Mouse (Mus musculus) small intestine, adult 2 months (tissue): ENCODE measurements around the gene Mthfd2. TPM values are rescaled to one million over a fixed set of nuclear protein-coding genes. Genes with fewer than 3 reads are reported as not detected.

Experiments
- H3K27ac ChIP-seq: fragments of 200-500 bp; 2 replicates; pipeline ENCODE4 v1.5.1; 2012; ENCODE audit warnings: low read depth, low read length, control low read depth, inconsistent platforms; ENCODE audit not compliant: insufficient read depth
- H3K27me3 ChIP-seq: fragments of 200-500 bp; 2 replicates; pipeline ENCODE4 v1.6.1; 2012; ENCODE audit warnings: mild to moderate bottlenecking, moderate library complexity, low read length, inconsistent platforms; ENCODE audit not compliant: control insufficient read depth, insufficient read depth
- H3K36me3 ChIP-seq: fragments of 200-500 bp; 2 replicates; pipeline ENCODE4 v1.6.1; 2012; ENCODE audit warnings: mild to moderate bottlenecking, low read length, control low read depth, inconsistent platforms; ENCODE audit not compliant: control insufficient read depth, insufficient read depth
- H3K4me1 ChIP-seq: fragments of 200-500 bp; 2 replicates; pipeline ENCODE4 v1.6.1; 2012; ENCODE audit warnings: low read length, inconsistent platforms, mixed read lengths; ENCODE audit not compliant: control insufficient read depth, insufficient read depth, insufficient read length
- H3K4me3 ChIP-seq: fragments of 200-500 bp; 2 replicates; pipeline ENCODE4 v1.5.1; 2012; ENCODE audit warnings: low read depth, mild to moderate bottlenecking, control low read depth, inconsistent platforms, low read length, moderate library complexity
- CTCF ChIP-seq: fragments of 200-500 bp; IDR thresholded peaks from 2 replicates; pipeline ENCODE4 v1.5.1; 2012; ENCODE audit warnings: low read depth, mild to moderate bottlenecking, control low read depth, inconsistent platforms, low read length, moderate library complexity, mixed read lengths; ENCODE audit not compliant: insufficient replicate concordance, insufficient read length; ENCODE audit errors: extremely low read depth
- POLR2A ChIP-seq: fragments of 200-500 bp; IDR thresholded peaks from 2 replicates; pipeline ENCODE4 v1.6.1; 2012; ENCODE audit warnings: low read depth, mild to moderate bottlenecking, control low read depth, inconsistent platforms, low read length, moderate library complexity
- WGBS: fragments of 180-500 bp; shearing (Covaris S2); methylation state at CpG from one replicate; pipeline ENCODE4 v1.1.7; 2018; 5-methylcytosine and 5-hydroxymethylcytosine counted together
- polyA plus RNA-seq: library from polyadenylated mRNA; depleted of rRNA; stranded (reverse); fragments of >200 nt; gene quantifications from 2 replicates; pipeline ENCODE4 v1.2.3, GENCODE M21; 2012; rRNA removed

Mthfd2 gene
- polyA plus RNA-seq, result 2.8 and 3.3 TPM in 2 replicates

GRCm38 (mm10) chr6:83325525-83326393 lies at the start of gene Mthfd2, which contains the start of gene Mob1a:
Gene Mthfd2, minus strand, starts transcription at chr6:83325908.
Gene Mob1a, plus strand, starts transcription at chr6:83326016.
- TF ChIP-seq CTCF, result no peak
- peak; percentile 94 for TF ChIP-seq POLR2A
- Histone ChIP-seq H3K27me3 (no peaks in the 10 kb centered on the region), H3K36me3 (peaks cover 14% of the 10 kb centered on the region), H3K4me3 (peak within 1 kb of the TSS; percentile 87), H3K4me1 (peaks cover 2% of the 10 kb centered on the region; the same call in 1 of the 2 replicates), H3K27ac (peak within 1 kb of the TSS; percentile 82)
- 2% methylated on average over 65 of the region's 65 CpGs for WGBS

GRCm38 (mm10) chr6:83373704-83374300 lies 48.1 kb upstream of the Mthfd2 start:
- WGBS, result 85% methylated on average over 9 of the region's 9 CpGs
- Histone ChIP-seq H3K36me3 (peaks cover 96% of the 10 kb centered on the region), H3K4me3 (no peak overlapping the region), H3K4me1 (no peaks in the 10 kb centered on the region), H3K27ac (no peak overlapping the region), H3K27me3 (no peaks in the 10 kb centered on the region)
- TF ChIP-seq CTCF (no peak), POLR2A (no peak)

GRCm38 (mm10) chr6:83371350-83371749 lies 45.6 kb upstream of the Mthfd2 start:
- TF ChIP-seq POLR2A, result no peak
- TF ChIP-seq CTCF, result no peak
- WGBS, result 88% methylated on average over 3 of the region's 3 CpGs
- H3K36me3 ChIP-seq, result peaks cover 96% of the 10 kb centered on the region
- no peak overlapping the region for H3K27ac ChIP-seq
- H3K27me3 ChIP-seq, result no peaks in the 10 kb centered on the region
- H3K4me1 ChIP-seq, result no peaks in the 10 kb centered on the region
- H3K4me3 ChIP-seq, result no peak overlapping the region

GRCm38 (mm10) chr6:83370316-83370965 lies 44.7 kb upstream of the Mthfd2 start:
- H3K4me3 ChIP-seq, result no peak overlapping the region
- TF ChIP-seq CTCF (no peak), POLR2A (no peak)
- WGBS, result 86% methylated on average over 21 of the region's 21 CpGs
- no peaks in the 10 kb centered on the region for H3K27me3 ChIP-seq
- H3K36me3 ChIP-seq, result peaks cover 93% of the 10 kb centered on the region
- H3K4me1 ChIP-seq, result no peaks in the 10 kb centered on the region
- H3K27ac ChIP-seq, result no peak overlapping the region

- no peaks in the 10 kb centered on the region for H3K27me3 ChIP-seq
- no peaks in the 10 kb centered on the region for H3K4me1 ChIP-seq
- no peak overlapping the region for H3K27ac ChIP-seq
- TF ChIP-seq CTCF, result no peak
- no peak for TF ChIP-seq POLR2A
- H3K4me3 ChIP-seq, result no peak overlapping the region
- 83% methylated on average over 12 of the region's 12 CpGs for WGBS
- peaks cover 59% of the 10 kb centered on the region for H3K36me3 ChIP-seq
Measured at GRCm38 (mm10) chr6:83363075-83363474, 37.4 kb upstream of the Mthfd2 start.

- no peaks in the 10 kb centered on the region for H3K27me3 ChIP-seq
- TF ChIP-seq CTCF (no peak), POLR2A (no peak)
- H3K4me3 ChIP-seq, result no peak overlapping the region
- no peaks in the 10 kb centered on the region for H3K4me1 ChIP-seq
- peaks cover 48% of the 10 kb centered on the region for H3K36me3 ChIP-seq
- WGBS, result 86% methylated on average over 11 of the region's 11 CpGs
- H3K27ac ChIP-seq, result no peak overlapping the region
Measured at GRCm38 (mm10) chr6:83361523-83362248, 36.0 kb upstream of the Mthfd2 start.
